Mouse (Mus musculus): Measurements from ENCODE around the gene Magi3. TPM values are rescaled to one million over a fixed set of nuclear protein-coding genes. Genes with fewer than 3 reads are reported as not detected.

The Magi3 gene
- polyA plus RNA-seq, 1 experiment from 2014 or later = 8.1 TPM

DNA sequence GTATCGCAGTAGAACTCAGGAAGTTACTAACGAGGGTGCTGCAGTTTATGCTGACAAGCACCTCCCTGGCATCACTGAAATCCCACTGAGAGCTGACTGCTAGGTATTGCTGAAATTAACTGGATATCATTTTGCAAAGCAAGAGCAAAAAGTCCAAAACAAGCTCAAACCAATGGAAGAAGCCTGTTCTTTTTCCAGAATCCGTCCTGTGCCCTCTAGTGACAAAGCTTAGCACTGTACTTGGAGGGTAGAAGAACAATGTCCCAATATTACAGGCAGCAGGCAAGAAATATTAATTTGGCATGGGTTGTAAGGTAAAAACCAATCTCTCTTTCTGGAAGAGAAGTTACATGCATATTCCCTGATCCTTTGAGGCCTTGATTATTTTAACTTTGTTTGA lies 118.5 kb downstream of the Magi3 start:
- H3K27ac ChIP-seq = no peak overlapping the region
- no peak for ATAC-seq (replicated peaks; ENCODE audit: insufficient number of reproducible peaks, insufficient read depth, low FRiP score, low read depth)

DNA sequence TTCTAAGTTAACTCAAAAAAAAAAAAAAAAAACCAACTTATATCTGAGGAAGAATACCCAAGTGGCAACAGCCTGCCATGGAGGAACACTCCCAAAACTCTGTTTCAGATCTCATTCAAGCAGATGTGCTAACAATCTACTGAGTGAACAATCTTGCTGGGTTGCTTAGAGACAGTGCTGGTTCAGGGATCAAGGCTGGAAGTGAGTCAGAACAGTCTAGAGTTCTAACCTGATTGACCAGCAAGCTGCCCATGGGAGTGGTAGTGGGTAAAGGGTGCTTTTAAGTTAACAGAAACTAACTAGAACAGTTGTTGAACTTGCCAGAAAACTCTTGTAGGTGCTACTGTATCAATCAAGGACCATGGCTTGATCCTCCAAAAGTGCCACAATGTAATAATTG lies 118.9 kb downstream of the Magi3 start:
- no peak overlapping the region for H3K9ac ChIP-seq
- H3K4me1 ChIP-seq (replicated peaks) = 0 out of 2 replicates have a peak, but pooled peaks cover under 1% of the 10 kb centered on the region
- no peak for ATAC-seq (replicated peaks; ENCODE audit: insufficient number of reproducible peaks, insufficient read depth, low FRiP score, low read depth)
- no peak overlapping the region for H3K4me2 ChIP-seq
- no peaks in the 10 kb centered on the region for H3K9me3 ChIP-seq (replicated peaks)
- H3K27ac ChIP-seq = no peak overlapping the region
- H3K36me3 ChIP-seq = no peaks in the 10 kb centered on the region
- H3K4me3 ChIP-seq = no peak overlapping the region
- H3K27me3 ChIP-seq = no peaks in the 10 kb centered on the region

More for the DNA sequence above, 118.5 kb downstream of the Magi3 start:
- Histone ChIP-seq H3K4me1 (replicated peaks) (0 out of 2 replicates have a peak, but pooled peaks cover 4% of the 10 kb centered on the region), H3K9ac (no peak overlapping the region), H3K4me2 (no peak overlapping the region), H3K27me3 (no peaks in the 10 kb centered on the region), H3K4me3 (no peak overlapping the region), H3K9me3 (replicated peaks) (no peaks in the 10 kb centered on the region), H3K36me3 (no peaks in the 10 kb centered on the region)
- 72% methylated on average over 3 of the region's 3 CpGs for WGBS

DNA sequence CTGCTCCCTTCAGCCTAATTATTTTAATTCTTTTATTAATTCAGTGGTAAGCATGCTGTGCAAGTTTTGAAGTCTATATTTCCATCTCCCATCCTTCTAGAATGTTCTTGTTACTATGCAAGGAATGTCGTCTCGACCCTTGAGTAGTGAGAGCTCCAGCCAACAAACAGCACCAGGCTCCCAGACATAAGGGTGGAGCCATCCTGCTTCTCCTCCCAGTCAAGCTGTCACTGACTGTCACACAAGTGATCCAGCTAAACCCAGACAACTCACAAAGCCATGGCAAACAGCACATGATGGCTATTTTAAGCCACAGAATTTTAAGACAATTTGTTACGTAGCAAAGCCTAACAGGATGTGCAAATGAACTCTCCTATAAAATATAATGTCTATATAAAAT lies 124.2 kb downstream of the Magi3 start:
- Histone ChIP-seq H3K27ac (peak overlapping the region; percentile 40; the same call in 1 of the 2 replicates), H3K4me2 (no peak overlapping the region), H3K4me1 (replicated peaks) (peaks cover 3% of the 10 kb centered on the region; the same call in 1 of the 2 replicates), H3K36me3 (peaks cover 10% of the 10 kb centered on the region; the same call in 1 of the 2 replicates), H3K9ac (no peak overlapping the region), H3K27me3 (no peaks in the 10 kb centered on the region), H3K4me3 (no peak overlapping the region), H3K9me3 (replicated peaks) (no peaks in the 10 kb centered on the region)
- 16% methylated on average over 3 of the region's 3 CpGs for WGBS
- no peak; the same call in 1 of the 2 replicates for ATAC-seq (replicated peaks; ENCODE audit: insufficient number of reproducible peaks, insufficient read depth, low FRiP score, low read depth)

DNA sequence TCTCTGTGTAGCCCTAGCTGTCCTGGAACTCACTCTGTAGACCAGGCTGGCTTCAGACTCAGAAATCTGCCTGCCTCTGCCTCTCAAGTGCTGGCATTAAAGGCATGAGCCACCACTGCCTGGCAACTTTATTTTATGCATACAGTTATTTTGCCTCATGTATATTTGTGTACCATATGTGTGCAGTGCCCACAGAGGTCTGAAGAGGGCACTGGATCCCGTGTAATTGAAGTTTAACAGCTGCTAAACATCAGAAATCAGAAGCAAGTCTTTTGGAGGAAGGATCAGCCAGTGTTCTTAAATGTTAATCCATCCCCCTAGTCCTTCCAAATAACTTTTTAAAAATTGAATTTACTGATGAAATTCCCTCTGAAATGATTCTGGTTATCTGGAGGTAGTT lies 125.5 kb downstream of the Magi3 start:
- Histone ChIP-seq H3K4me2 (no peak overlapping the region), H3K4me1 (replicated peaks) (peaks cover 3% of the 10 kb centered on the region; the same call in 1 of the 2 replicates), H3K27me3 (no peaks in the 10 kb centered on the region), H3K9ac (no peak overlapping the region), H3K9me3 (replicated peaks) (no peaks in the 10 kb centered on the region), H3K27ac (no peak overlapping the region), H3K4me3 (no peak overlapping the region), H3K36me3 (peaks cover 10% of the 10 kb centered on the region; the same call in 1 of the 2 replicates)
- 70% methylated on average over 1 of the region's 1 CpGs for WGBS
- no peak for ATAC-seq (replicated peaks; ENCODE audit: insufficient number of reproducible peaks, insufficient read depth, low FRiP score, low read depth)

DNA sequence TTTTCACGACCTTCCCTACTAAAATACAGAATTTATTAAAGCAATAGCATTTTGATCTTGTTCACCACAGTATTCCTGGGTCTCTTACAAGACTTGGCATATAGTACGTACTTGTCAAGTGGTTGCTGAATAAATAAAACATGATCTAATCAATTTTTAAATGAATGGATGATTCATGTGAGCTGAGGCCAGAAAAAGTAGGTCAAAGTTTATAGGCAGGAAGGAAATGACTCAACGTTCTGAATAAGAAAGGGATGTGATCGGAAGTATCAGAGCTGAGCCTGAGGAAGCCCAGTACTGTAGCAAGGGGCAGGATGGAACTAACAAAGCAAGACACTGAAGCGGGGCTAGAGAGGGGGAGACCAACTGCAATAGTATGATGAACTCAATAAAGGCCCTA lies 127.4 kb downstream of the Magi3 start:
- no peaks in the 10 kb centered on the region for H3K27me3 ChIP-seq
- ATAC-seq (replicated peaks; ENCODE audit: insufficient number of reproducible peaks, insufficient read depth, low FRiP score, low read depth) = 0 out of 2 replicates have a peak, but pooled peaks have one; percentile 50
- H3K9ac ChIP-seq = no peak overlapping the region
- no peak overlapping the region for H3K27ac ChIP-seq
- peaks cover 10% of the 10 kb centered on the region; the same call in 1 of the 2 replicates for H3K36me3 ChIP-seq
- H3K4me1 ChIP-seq (replicated peaks) = peaks cover 3% of the 10 kb centered on the region; the same call in 1 of the 2 replicates
- WGBS = 56% methylated on average over 5 of the region's 5 CpGs
- no peak overlapping the region for H3K4me3 ChIP-seq
- H3K9me3 ChIP-seq (replicated peaks) = no peaks in the 10 kb centered on the region
- H3K4me2 ChIP-seq = no peak overlapping the region

DNA sequence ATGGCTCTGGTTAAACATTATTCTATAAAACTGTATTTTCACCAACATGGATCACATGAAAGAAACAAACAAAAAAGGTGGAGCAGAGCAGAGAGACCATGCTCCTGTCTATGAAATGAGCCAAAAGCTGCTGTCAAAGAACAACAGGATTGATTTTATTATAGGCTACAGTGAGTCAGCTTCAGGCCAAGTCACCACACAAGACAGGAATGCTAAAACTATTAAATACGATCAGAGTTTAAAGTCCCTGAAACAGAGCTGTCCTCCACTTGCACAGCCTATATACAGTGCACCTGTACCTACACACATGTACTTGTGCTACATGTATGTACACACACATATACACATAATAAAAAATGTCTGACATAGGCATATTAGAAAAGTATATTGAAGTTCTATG lies 138.1 kb downstream of the Magi3 start:
- Histone ChIP-seq H3K4me2 (no peak overlapping the region), H3K36me3 (peaks cover 6% of the 10 kb centered on the region; the same call in 1 of the 2 replicates)
- WGBS = 86% methylated on average over 1 of the region's 1 CpGs

DNA sequence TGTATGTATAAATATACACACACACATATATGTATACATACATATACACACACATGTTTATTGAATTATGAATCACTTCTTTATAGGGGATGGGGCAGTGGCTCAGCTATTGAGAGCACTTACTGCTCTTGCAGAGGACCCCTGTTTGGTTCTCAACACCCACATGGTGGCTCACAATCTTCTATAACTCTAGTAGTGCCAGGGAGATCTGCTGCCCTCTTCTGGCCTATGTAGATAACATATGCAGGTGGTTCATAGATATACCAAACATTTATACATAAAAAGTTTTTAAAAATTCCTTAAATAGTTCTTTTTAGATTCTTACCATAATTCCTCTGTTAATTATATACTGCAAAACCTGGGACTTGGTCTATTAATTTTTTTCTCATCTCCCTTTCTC lies 141.4 kb downstream of the Magi3 start:
- no peak overlapping the region for H3K4me2 ChIP-seq
- H3K27me3 ChIP-seq = no peaks in the 10 kb centered on the region
- peaks cover 6% of the 10 kb centered on the region; the same call in 1 of the 2 replicates for H3K36me3 ChIP-seq
- no peaks in the 10 kb centered on the region for H3K4me1 ChIP-seq (replicated peaks)
- H3K9ac ChIP-seq = no peak overlapping the region
- no peaks in the 10 kb centered on the region for H3K9me3 ChIP-seq (replicated peaks)
- H3K27ac ChIP-seq = no peak overlapping the region
- no peak for ATAC-seq (replicated peaks; ENCODE audit: insufficient number of reproducible peaks, insufficient read depth, low FRiP score, low read depth)
- H3K4me3 ChIP-seq = no peak overlapping the region

More for the DNA sequence above, 138.1 kb downstream of the Magi3 start:
- ATAC-seq (replicated peaks; ENCODE audit: insufficient number of reproducible peaks, insufficient read depth, low FRiP score, low read depth) = no peak
- no peak overlapping the region for H3K9ac ChIP-seq
- no peaks in the 10 kb centered on the region for H3K27me3 ChIP-seq
- no peak overlapping the region for H3K4me3 ChIP-seq
- H3K4me1 ChIP-seq (replicated peaks) = no peaks in the 10 kb centered on the region
- no peak overlapping the region for H3K27ac ChIP-seq
- no peaks in the 10 kb centered on the region for H3K9me3 ChIP-seq (replicated peaks)

DNA sequence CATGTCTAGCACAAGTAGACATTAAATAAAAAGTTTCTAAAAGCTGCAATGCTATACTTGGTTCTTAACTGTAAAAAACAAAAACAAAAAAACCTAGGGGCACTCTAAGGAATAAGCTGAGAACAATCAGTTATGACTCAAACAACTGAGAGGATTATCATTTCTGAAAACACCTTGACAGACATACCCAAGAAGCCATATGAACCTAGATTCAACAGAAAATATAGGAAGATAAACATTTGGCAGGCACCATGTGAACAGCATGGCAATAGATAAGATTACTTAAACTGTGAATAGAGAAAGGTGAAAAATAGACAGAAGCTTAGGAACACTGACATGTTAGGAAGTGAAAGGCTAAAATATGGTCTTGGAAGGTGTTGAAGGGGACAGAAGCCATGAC lies 150.8 kb downstream of the Magi3 start:
- no peaks in the 10 kb centered on the region for H3K4me1 ChIP-seq (replicated peaks)
- H3K27me3 ChIP-seq = no peaks in the 10 kb centered on the region
- peaks cover 7% of the 10 kb centered on the region for H3K36me3 ChIP-seq
- no peak overlapping the region for H3K4me2 ChIP-seq
- no peak overlapping the region for H3K9ac ChIP-seq
- no peak overlapping the region for H3K27ac ChIP-seq
- no peak overlapping the region for H3K4me3 ChIP-seq
- ATAC-seq (replicated peaks; ENCODE audit: insufficient number of reproducible peaks, insufficient read depth, low FRiP score, low read depth) = no peak
- no peaks in the 10 kb centered on the region for H3K9me3 ChIP-seq (replicated peaks)

DNA sequence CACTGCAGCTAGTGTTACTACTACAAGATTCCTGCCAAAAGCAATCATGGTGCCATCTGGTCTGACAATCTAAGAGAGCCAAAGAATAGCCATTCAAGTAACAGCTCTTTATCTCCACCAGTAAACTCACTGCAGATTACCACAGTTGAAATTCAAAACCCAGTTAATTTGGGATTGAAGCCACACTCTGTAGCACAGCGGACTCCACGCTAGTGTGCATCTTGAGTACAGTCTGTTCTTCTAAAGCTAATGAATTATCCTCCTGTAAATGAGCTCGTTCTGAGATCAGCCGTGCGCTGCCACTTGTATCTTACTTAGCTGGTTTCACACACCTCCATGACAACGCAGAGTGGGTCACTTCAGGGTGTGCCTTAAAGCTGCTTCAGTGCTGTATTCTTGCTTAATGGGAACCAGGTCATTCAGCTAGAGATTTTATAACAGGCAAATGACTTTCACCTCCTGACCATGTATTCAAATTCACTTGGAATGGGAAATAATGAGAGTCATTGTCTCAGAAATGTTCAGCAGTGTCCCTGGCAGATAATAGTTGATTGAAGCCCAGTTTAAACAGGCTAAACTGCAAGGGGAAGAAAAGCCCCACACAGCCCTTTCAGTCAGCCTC lies 161.1 kb downstream of the Magi3 start:
- ATAC-seq (replicated peaks; ENCODE audit: insufficient number of reproducible peaks, insufficient read depth, low FRiP score, low read depth) = no peak
- H3K4me1 ChIP-seq (replicated peaks) = no peaks in the 10 kb centered on the region
- H3K36me3 ChIP-seq = peaks cover 16% of the 10 kb centered on the region
- no peak overlapping the region for H3K4me3 ChIP-seq
- H3K4me2 ChIP-seq = no peak overlapping the region
- H3K27ac ChIP-seq = no peak overlapping the region
- no peaks in the 10 kb centered on the region for H3K27me3 ChIP-seq
- no peak overlapping the region for H3K9ac ChIP-seq
- H3K9me3 ChIP-seq (replicated peaks) = no peaks in the 10 kb centered on the region
- 61% methylated on average over 6 of the region's 6 CpGs for WGBS

DNA sequence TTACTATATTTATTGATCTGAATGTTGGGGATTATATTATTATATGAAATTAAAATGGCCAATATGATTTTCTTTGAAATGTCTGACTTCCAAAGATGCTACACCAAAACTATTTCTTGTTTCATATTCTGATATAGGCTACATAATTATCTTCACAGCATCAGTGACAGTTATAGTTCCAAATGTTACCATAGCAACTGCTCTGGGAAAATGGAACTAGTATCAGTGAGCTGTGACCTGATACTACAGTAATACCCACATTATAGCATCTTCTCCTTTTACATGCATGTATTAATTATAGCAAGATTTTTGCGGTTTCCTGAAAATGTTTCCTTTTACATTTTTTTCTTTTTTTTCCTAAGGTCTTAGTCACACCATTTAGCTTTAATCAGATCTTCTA lies 187.4 kb downstream of the Magi3 start:
- H3K27ac ChIP-seq = no peak overlapping the region
- H3K4me1 ChIP-seq (replicated peaks) = 0 out of 2 replicates have a peak, but pooled peaks cover 3% of the 10 kb centered on the region
- no peak overlapping the region for H3K4me2 ChIP-seq
- peaks cover 24% of the 10 kb centered on the region for H3K36me3 ChIP-seq
- H3K9ac ChIP-seq = no peak overlapping the region
- 98% methylated on average over 1 of the region's 1 CpGs for WGBS
- H3K27me3 ChIP-seq = no peaks in the 10 kb centered on the region
- ATAC-seq (replicated peaks; ENCODE audit: insufficient number of reproducible peaks, insufficient read depth, low FRiP score, low read depth) = no peak
- no peaks in the 10 kb centered on the region for H3K9me3 ChIP-seq (replicated peaks)
- no peak overlapping the region for H3K4me3 ChIP-seq

DNA sequence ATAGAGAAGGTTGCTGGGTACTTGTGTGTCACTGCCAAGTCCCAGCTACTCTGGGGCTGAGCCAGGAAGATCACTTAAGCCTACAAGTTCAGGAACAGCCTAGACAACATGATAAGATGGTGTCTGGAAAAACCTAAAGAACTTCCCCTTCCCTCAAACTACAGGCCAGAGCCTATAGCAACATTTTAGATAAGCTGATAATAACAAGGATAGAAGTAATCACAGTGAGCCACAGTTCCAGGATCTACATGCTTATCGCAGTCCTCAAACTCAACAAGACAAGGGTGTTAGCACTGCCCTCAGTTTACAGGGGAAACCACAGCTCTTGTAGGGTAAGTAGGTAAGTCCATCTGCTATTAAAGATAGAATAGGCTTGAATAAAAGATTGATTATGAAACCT lies 188.1 kb downstream of the Magi3 start:
- Histone ChIP-seq H3K4me3 (no peak overlapping the region), H3K4me2 (no peak overlapping the region), H3K27ac (no peak overlapping the region), H3K4me1 (replicated peaks) (0 out of 2 replicates have a peak, but pooled peaks cover 3% of the 10 kb centered on the region), H3K9me3 (replicated peaks) (no peaks in the 10 kb centered on the region), H3K36me3 (peaks cover 23% of the 10 kb centered on the region), H3K9ac (no peak overlapping the region), H3K27me3 (no peaks in the 10 kb centered on the region)
- WGBS = 73% methylated on average over 1 of the region's 1 CpGs
- ATAC-seq (replicated peaks; ENCODE audit: insufficient number of reproducible peaks, insufficient read depth, low FRiP score, low read depth) = no peak

DNA sequence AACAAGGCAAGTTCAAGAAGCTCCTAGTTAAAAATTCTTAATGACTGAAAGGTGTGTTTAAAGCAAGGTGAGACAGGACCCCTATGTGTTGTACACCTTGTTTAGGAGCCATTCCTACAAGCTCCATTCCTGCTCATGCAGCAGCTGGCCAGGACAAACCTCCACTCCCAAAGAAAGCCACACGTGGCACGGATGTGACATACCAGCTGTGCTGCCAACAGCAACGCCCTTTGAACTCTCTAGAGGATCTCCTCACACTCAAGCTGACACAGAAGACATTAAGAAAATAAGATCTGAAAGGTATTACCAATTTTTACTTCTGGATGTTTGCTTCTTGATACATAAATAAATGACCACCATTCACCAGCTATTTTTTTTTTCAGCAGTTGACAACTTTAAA lies 193.2 kb downstream of the Magi3 start:
- ATAC-seq (replicated peaks; ENCODE audit: insufficient number of reproducible peaks, insufficient read depth, low FRiP score, low read depth) = no peak
- no peak overlapping the region for H3K9ac ChIP-seq
- no peaks in the 10 kb centered on the region for H3K9me3 ChIP-seq (replicated peaks)
- no peaks in the 10 kb centered on the region for H3K27me3 ChIP-seq
- 0 out of 2 replicates have a peak, but pooled peaks cover under 1% of the 10 kb centered on the region for H3K4me1 ChIP-seq (replicated peaks)
- peaks cover 37% of the 10 kb centered on the region; the same call in 1 of the 2 replicates for H3K36me3 ChIP-seq
- H3K4me2 ChIP-seq = no peak overlapping the region
- H3K27ac ChIP-seq = no peak overlapping the region
- 58% methylated on average over 3 of the region's 3 CpGs for WGBS
- no peak overlapping the region for H3K4me3 ChIP-seq

Measured in heart, embryonic 15.5 days (tissue).